Comparison of ENCODE assay signal across 21 mouse cellular contexts in the genomic region with DNA sequence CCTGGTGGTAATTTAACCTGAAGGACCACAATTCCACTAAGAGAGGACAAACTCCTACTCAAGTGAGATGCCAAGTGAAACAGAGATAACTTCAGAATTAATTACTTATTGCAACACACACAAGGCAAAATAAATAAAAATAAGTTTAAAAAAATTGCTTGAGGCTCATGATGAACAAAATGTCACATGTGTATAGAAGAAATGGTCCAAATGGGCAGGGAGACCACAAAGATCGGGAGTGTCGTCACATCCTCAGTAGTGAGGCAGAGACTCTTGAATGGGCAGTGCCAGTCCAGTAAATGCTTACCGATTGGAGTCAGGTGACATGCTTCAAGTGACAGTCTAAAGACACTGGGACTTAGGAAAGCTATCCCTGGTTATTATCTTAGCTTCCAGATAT. TPM values are rescaled to one million over a fixed set of nuclear protein-coding genes. Genes with fewer than 3 reads are reported as not detected.
"Had no signal": no experiment of that assay in that cellular context is flagged by ENCODE, and none has a peak within 500 bp of the region (broad histone marks: within the 10 kb centered on the region; RNA-seq: fewer than 3 reads in every experiment).

No protein-coding gene starts in this region.

- H3K9ac ChIP-seq: lung, embryonic 14.5 days; midbrain, embryonic 13.5 days; neural tube, embryonic 13.5 days had no signal

- H3K36me3 ChIP-seq: midbrain, embryonic 13.5 days had no signal

- H3K4me2 ChIP-seq: lung, embryonic 14.5 days; midbrain, embryonic 13.5 days; neural tube, embryonic 13.5 days had no signal

- H3K27me3 ChIP-seq: midbrain, embryonic 13.5 days; neural tube, embryonic 13.5 days had no signal

- H3K4me3 ChIP-seq: midbrain, embryonic 13.5 days; myocyte; neural tube, embryonic 13.5 days had no signal

- DNase-seq: kidney, adult 8-10 months; kidney, postnatal 14 days; kidney, postnatal 4 days; lung, embryonic 14.5 days; retina, postnatal 1 day; right cerebral cortex, postnatal 25 days; thymus, adult 2 months; thymus, postnatal 14 days; thymus, postnatal 4 days had no signal

- ATAC-seq: intestine, postnatal 0 days; lung, postnatal 0 days; midbrain, embryonic 13.5 days; midbrain, embryonic 16.5 days had no signal

- H3K9me3 ChIP-seq: midbrain, embryonic 13.5 days; neural tube, embryonic 13.5 days had no signal

- H3K27ac ChIP-seq: macrophage; midbrain, embryonic 13.5 days; neural tube, embryonic 13.5 days; stomach, postnatal 0 days had no signal

RNA-seq across cellular contexts. Expression of a gene that starts 8.6 kb away (rescaled TPM):
- total RNA-seq: megakaryocyte, adult 5-6 weeks; monocyte, adult 5-6 weeks; neutrophil, adult 5-6 weeks had no signal
- polyA plus RNA-seq: spleen, adult 2 months had no signal

RNA-seq across cellular contexts. Expression of a gene that starts 38.6 kb away (rescaled TPM):
- total RNA-seq: neutrophil, adult 5-6 weeks had no signal
